Mouse (Mus musculus) 416B (cell line): Measurements from ENCODE around the gene Kcnh8.

Experiments
- DNase-seq: peaks from one replicate; pipeline ENCODE4 v3.0.0; 2011; ENCODE audit warnings: low read depth

Kcnh8 gene

GRCm38 (mm10) chr17:52819007-52819406, 216.5 kb downstream of the Kcnh8 start:
- no peak for DNase-seq

GRCm38 (mm10) chr17:52829678-52830077, 227.2 kb downstream of the Kcnh8 start:
- no peak for DNase-seq

- DNase-seq = no peak
Measured at GRCm38 (mm10) chr17:52873195-52873594, 270.7 kb downstream of the Kcnh8 start.

- no peak for DNase-seq
Measured at GRCm38 (mm10) chr17:52878964-52879363, 276.5 kb downstream of the Kcnh8 start.

GRCm38 (mm10) chr17:52880051-52880450, 277.5 kb downstream of the Kcnh8 start:
- no peak for DNase-seq

- DNase-seq = no peak
Measured at GRCm38 (mm10) chr17:52885210-52885609, 282.7 kb downstream of the Kcnh8 start.

- no peak for DNase-seq
Measured at GRCm38 (mm10) chr17:52920519-52921106, 318.1 kb downstream of the Kcnh8 start.

GRCm38 (mm10) chr17:52943966-52944365, 341.5 kb downstream of the Kcnh8 start:
- no peak for DNase-seq

GRCm38 (mm10) chr17:52972735-52973134, 370.2 kb downstream of the Kcnh8 start:
- DNase-seq = no peak

GRCm38 (mm10) chr17:52980958-52981357, 378.4 kb downstream of the Kcnh8 start:
- DNase-seq = no peak
